Mouse (Mus musculus) c-Kit-negative CD71-positive TER-119-positive erythroid progenitor cells, embryonic 14.5 days (primary cell): ENCODE measurements around the gene Pomp.

ENCODE experiments used
- DNase-seq: peaks from one replicate; pipeline ENCODE4 v3.0.0-alpha.2; 2013; ENCODE audit warnings: low read depth, low spot score

The Pomp gene

GRCm38 (mm10) chr5:147860449-147861261, at the start of gene Pomp:
Gene Pomp, plus strand, starts transcription at chr5:147860461.
- peak; percentile 27 for DNase-seq

- no peak for DNase-seq
Measured at GRCm38 (mm10) chr5:147812255-147813040, 47.8 kb upstream of the Pomp start.

GRCm38 (mm10) chr5:147814971-147815370, 45.3 kb upstream of the Pomp start:
- no peak for DNase-seq

GRCm38 (mm10) chr5:147815592-147815991, 44.7 kb upstream of the Pomp start:
- no peak for DNase-seq

GRCm38 (mm10) chr5:147816465-147816864, 43.8 kb upstream of the Pomp start:
- no peak for DNase-seq

- DNase-seq = no peak
Measured at GRCm38 (mm10) chr5:147817747-147818496, 42.3 kb upstream of the Pomp start.

- DNase-seq = no peak
Measured at GRCm38 (mm10) chr5:147818866-147819265, 41.4 kb upstream of the Pomp start.

GRCm38 (mm10) chr5:147819895-147820294, 40.4 kb upstream of the Pomp start:
- DNase-seq = no peak

- DNase-seq = no peak
Measured at GRCm38 (mm10) chr5:147824021-147824605, 36.1 kb upstream of the Pomp start.

GRCm38 (mm10) chr5:147825375-147825969, 34.8 kb upstream of the Pomp start:
- DNase-seq = no peak

GRCm38 (mm10) chr5:147826091-147826490, 34.2 kb upstream of the Pomp start:
- no peak for DNase-seq

- DNase-seq = no peak
Measured at GRCm38 (mm10) chr5:147826546-147826945, 33.7 kb upstream of the Pomp start.

- DNase-seq = no peak
Measured at GRCm38 (mm10) chr5:147828846-147829245, 31.4 kb upstream of the Pomp start.

GRCm38 (mm10) chr5:147832842-147833241, 27.4 kb upstream of the Pomp start:
- no peak for DNase-seq

- DNase-seq = no peak
Measured at GRCm38 (mm10) chr5:147834841-147835500, 25.3 kb upstream of the Pomp start.

GRCm38 (mm10) chr5:147839418-147839817, 20.8 kb upstream of the Pomp start:
- no peak for DNase-seq

- DNase-seq = no peak
Measured at GRCm38 (mm10) chr5:147843340-147843739, 16.9 kb upstream of the Pomp start.

- no peak for DNase-seq
Measured at GRCm38 (mm10) chr5:147845319-147845718, 14.9 kb upstream of the Pomp start.

- DNase-seq = no peak
Measured at GRCm38 (mm10) chr5:147847361-147847760, 12.9 kb upstream of the Pomp start.

GRCm38 (mm10) chr5:147848164-147848863, 11.9 kb upstream of the Pomp start:
- DNase-seq = no peak
